Mouse (Mus musculus) splenic B cell, adult 2 months (primary cell): ENCODE measurements around the gene Slc35e3.
A peak's percentile ranks its signal among the peaks of the same experiment; 100 is the strongest.

Experiments used
- DNase-seq: peaks from one replicate; pipeline ENCODE4 v3.0.0-alpha.2; 2011; ENCODE audit warnings: low read depth, low spot score
- H3K27me3 ChIP-seq: 2 replicates; pipeline ENCODE4 v1.6.1; 2012; ENCODE audit warnings: mild to moderate bottlenecking, low read length, moderate library complexity, mixed read lengths; ENCODE audit not compliant: control insufficient read depth, poor library complexity, insufficient read depth, severe bottlenecking
- H3K36me3 ChIP-seq: 2 replicates; pipeline ENCODE4 v1.6.1; 2012; ENCODE audit warnings: mild to moderate bottlenecking, low read length, moderate library complexity, mixed read lengths; ENCODE audit not compliant: control insufficient read depth, poor library complexity, insufficient read depth, severe bottlenecking

The Slc35e3 gene

DNA sequence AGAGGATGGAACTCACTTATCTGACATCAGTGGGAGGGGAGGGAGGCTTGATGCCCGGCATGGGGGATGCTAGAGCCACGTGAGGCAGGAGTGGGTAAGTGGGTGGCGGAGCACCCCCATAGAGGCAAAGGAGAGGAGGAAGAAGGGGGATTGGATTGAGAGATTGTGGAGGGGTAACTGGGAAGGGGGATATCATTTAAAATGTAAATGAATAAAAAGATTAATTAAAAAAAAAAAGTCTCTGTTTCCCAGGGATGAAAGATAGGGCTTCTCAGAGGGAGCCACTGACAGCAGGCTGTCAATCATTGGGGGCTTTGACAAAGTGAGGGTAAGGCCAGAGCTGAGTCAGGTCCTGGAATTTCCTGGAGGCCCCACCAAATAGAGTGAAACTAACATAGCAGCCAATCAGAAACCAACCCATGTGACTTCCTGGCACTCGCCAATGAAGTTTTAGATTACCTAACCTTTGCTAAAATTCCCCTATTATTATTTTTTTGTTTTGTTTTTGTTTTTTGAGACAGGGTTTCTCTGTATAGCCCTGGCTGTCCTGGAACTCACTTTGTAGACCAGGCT is 31.2 kb downstream of the Slc35e3 start:
- Histone ChIP-seq H3K36me3 (no peaks in the 10 kb centered on the region), H3K27me3 (no peaks in the 10 kb centered on the region)
- DNase-seq: no peak

DNA sequence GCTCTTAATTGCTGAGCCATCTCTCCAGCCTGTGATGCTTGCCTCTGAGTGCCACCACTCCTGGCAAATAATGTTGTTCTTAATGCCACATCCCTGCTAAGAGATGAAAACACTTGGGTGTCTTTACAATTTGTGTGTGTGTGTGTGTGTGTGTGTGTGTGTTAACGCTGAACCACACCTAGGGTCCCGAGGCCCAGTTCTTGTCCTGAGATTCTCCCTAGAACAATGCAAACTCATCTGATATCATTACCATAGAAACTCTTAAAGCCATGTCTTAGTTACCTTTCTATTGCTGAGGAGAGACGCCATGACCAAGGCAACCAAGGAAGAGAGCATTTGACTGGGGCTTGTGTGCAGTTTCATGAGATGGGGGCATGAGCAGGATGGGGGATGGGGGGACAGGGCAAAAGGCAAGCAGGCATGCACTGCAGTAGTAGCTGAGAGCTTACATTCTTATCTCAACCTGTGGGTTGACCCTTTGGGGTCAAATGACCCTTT is 32.1 kb downstream of the Slc35e3 start:
- DNase-seq: no peak
- Histone ChIP-seq H3K36me3 (no peaks in the 10 kb centered on the region), H3K27me3 (no peaks in the 10 kb centered on the region)

DNA sequence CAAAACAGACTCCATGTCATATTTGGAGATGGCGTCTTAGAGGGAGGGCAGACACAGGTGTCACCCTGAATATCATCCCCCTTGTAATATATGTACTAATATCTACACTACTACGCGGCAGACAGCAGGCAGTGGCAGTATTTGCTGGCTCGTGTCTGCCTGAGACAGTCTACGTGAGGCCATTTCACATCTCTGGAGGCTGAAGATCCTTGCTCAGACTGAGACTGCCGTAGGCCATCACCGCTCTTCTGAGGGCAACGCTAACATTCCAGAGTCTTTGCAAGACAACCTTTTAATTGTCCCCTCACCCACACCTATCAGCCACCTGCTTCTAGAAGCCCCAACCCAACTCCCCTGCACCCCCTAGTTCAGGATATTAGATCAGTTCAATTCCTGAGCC is 32.7 kb downstream of the Slc35e3 start:
- no peak for DNase-seq
- H3K27me3 ChIP-seq: no peaks in the 10 kb centered on the region
- H3K36me3 ChIP-seq: no peaks in the 10 kb centered on the region

DNA sequence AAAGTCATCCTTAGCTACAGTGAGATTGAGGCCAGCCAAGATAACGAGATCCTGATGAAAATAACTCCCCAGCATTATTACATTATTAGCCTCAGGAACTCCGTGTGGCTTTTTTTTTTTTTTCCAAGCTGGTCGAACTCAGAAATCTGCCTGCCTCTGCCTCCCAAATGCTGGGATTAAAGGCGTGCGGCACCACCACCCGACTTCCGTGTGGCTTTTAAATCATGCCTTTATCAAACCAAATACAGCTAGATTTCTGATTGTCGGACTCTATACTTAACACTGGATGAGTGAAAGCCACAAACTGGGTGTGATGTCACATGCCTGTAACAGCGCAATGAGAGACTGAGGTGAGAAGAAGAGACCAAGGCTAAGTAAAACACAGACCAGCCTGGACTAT is 33.3 kb downstream of the Slc35e3 start:
- Histone ChIP-seq H3K36me3 (no peaks in the 10 kb centered on the region), H3K27me3 (no peaks in the 10 kb centered on the region)
- DNase-seq: no peak

DNA sequence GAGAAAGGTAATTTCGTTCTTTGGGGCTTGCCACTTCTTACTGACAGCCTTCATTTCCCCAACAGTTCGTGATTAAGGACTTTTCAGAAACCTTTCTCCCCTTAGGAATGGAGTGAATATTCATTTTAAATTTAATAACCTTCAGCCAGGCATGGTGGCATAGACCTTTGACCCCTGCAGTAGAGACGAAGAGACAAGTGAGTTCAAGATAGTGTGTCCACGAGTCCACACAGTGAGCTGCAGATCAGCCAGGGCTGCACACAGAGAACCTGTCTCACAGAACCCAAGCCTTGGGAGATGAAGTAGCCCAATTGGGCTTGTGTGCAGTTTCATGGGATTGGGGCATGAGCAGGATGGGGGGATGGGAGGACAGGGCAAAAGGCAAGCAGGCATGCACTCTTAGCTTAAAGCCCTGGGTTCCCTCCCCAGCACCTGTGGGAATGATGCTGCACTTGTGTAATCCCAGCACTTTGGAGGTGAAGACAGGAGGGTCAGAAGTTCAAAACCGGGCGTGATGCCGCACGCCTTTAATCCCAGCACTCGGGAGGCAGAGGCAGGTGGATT is 33.9 kb downstream of the Slc35e3 start:
- no peak for DNase-seq
- Histone ChIP-seq H3K36me3 (peaks cover under 1% of the 10 kb centered on the region; the same call in 1 of the 2 replicates), H3K27me3 (no peaks in the 10 kb centered on the region)

DNA sequence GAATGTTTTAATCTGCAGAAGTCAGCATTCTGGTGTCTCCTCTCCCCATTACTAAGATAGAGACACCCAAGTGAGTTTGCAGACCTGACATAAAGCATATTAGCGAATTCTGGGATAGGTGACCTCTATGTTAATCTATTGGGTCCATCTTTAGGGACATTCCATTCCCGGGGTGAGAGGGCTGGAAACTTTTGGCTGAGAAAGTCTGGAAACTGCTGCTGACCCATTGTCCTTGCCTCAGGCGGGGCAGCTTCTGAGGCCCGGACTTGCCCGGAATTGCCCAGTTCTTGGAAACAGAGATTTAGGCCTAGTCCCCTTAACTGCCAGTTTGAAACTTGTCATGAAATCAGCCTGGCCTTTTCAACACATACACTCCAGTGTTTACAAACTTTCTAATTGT is 34.8 kb downstream of the Slc35e3 start:
- DNase-seq: no peak
- H3K36me3 ChIP-seq: peaks cover 2% of the 10 kb centered on the region; the same call in 1 of the 2 replicates
- no peaks in the 10 kb centered on the region for H3K27me3 ChIP-seq

DNA sequence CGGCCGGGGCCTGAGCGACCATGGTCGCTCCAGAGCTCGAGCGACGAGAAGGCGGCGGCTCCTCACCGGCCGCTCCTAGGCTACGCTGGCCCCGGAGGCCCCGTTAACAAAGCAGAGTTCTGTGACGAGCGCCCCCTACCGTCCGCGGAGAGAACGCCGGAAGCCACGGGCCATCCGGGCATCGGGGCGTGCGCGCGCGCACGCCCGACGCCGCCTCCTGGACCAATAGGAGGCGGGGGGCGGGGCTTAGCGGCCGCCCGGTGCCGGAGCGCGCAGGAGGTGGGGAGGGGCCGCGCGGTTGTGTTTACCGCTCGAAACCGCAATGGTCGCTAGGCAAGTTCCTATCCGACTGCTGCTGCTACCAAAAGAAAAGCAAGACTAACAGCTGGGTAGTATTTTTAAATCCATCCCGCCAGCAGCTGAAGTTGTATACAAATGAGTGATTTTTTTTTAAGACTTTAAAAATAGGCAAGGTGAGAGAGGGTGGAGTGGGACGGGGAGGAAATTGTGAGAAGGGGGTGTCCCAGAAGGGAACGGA is 35.5 kb downstream of the Slc35e3 start, which contains the start of gene Mdm2:
Gene Mdm2 (minus strand): TSS at position 155 of the 538 bp plus-strand sequence.
- H3K27me3 ChIP-seq: no peaks in the 10 kb centered on the region
- peak; percentile 97 for DNase-seq
- peaks cover 2% of the 10 kb centered on the region; the same call in 1 of the 2 replicates for H3K36me3 ChIP-seq

DNA sequence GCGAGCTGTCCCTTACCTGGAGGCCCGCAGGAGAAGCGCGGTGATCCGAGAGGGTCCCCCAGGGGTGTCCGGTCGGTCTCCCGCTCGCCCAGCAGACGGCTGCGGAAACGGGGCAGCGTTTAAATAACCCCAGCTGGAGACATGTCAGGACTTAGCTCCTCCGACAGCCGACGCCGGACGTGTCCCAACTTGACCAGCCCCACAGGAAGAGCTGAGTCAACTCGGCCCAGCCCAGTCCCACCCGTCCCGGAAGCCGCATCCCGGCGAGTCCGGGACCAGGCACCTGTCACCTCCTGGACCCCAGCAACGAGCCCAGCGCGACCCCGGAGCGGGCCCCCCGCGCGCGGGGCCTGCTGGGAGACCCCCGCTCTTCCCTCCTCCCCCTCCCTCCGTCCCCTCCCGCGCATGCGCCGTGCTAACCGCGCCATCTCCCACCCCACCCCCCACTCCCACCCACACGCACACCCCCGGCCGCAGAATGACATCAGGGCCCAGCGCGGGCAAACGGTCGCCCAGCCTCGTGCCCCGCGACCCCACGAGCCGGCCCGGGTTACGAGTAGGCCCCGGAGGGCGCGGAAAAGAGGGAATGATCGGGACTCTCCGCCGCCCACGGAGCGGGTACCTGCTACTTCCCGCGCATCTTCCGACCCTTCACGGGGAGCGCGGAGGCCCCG is 36.1 kb downstream of the Slc35e3 start:
- peak; percentile 75 for DNase-seq
- Histone ChIP-seq H3K36me3 (peaks cover 2% of the 10 kb centered on the region; the same call in 1 of the 2 replicates), H3K27me3 (no peaks in the 10 kb centered on the region)

DNA sequence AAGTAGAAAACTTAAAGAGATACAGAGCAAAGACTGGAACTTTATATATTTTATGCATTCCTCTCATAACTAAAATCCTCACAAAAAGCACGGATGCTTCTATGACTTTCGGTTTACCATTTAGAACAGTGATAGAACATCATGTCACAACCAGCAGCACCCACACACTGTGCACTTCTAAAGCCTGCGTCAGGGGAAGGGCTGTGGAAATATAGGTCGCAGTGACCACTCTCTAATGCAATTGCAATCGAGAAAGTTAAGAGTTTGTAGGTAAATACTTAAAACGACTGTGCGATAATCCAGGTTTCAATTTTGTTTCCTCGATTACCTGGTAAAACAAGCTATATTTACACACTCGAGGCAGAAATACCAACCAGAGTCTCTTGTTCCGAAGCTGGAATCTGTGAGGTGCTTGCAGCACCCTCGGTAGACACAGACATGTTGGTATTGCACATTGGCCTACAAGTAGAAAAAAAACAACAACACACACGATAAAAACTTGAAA is 36.8 kb downstream of the Slc35e3 start:
- DNase-seq: no peak
- Histone ChIP-seq H3K27me3 (no peaks in the 10 kb centered on the region), H3K36me3 (peaks cover 2% of the 10 kb centered on the region; the same call in 1 of the 2 replicates)

DNA sequence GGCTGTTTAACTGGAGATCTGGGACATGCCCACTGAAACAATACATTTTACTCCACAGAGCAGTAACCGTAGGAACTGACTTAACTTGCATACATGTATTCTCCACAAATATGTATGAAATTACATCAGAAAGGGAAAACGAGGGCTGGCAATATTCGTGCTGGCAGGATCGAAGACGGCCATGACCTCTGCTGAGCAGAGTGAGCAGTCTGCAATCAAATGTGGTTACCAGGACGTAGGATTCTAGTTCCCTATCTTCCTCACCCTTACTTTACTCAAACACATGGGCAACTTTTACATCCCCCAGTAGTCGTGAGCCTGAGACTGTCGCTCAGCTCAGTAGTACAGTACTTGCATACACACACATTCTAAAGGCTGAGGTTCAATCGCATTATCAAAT is 37.3 kb downstream of the Slc35e3 start:
- Histone ChIP-seq H3K36me3 (peaks cover 4% of the 10 kb centered on the region), H3K27me3 (no peaks in the 10 kb centered on the region)
- DNase-seq: no peak

DNA sequence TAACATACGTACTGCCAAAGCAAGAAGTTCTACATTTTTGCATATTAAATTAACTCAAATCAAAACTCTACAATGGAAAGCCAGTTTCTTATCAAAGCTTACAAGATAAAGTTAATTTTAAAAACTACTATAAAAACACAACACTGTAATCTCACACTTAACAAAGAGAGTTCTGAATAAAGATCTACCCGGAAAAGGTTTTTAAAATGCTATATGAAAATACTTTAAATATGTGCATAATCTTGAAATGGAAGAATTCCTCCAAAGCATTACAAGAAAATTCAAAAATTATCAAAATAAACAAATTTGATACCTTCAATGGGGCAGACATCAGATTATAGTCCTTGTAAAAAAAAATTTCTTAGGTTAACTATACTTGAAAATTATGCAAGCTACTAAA is 37.8 kb downstream of the Slc35e3 start:
- Histone ChIP-seq H3K36me3 (peaks cover 6% of the 10 kb centered on the region), H3K27me3 (no peaks in the 10 kb centered on the region)
- no peak for DNase-seq

DNA sequence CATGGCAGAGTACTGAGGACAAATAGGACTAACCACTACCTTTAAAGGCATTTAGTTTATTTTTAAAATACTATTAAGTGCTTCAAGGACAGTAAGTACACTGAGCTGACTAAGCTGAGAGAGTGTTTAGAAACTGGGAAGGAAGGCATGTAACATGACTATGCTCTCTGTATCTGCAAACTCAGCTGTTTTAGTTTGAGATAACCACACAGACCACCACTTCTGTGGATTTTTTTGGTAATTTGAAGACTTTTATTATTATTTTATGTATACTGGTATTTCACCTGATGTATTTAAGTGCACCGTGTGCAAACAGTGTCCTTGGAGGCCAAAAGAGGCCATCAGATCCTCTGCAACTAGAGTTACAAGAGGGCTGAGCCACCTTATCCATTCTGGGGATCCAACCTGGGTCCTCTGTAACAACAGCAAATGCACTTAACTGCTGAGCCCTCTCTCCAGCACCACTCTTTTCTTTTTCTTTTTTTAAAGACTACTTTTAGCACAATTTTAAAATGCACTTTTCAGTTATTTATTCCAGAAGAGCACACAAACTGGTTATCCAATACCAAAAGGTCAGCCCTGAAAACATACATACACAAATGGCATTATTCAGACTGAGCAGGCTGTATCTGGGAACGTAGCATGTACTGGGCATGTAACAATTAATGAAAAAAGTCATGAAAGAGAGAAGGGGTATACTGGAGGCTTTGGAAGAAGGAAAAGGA is 38.9 kb downstream of the Slc35e3 start:
- no peaks in the 10 kb centered on the region for H3K27me3 ChIP-seq
- no peak for DNase-seq
- peaks cover 6% of the 10 kb centered on the region for H3K36me3 ChIP-seq

DNA sequence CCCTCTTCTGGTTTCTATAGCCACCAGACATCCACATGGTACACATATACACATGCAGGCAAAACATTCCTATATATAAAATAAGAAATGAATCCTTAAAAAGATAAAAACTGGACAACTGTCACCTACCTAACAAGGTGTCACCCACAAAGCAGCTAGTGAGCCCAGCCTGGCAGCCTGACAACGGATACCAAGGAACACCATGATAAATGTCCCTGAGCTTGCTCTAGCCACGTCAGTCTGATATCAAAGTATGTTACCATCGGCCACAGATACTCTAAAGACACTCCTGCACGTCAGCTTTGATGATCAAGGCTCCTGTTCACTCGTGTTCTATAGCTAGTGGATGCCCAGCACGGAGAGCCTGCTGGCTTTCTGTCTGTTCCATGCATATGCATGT is 39.7 kb downstream of the Slc35e3 start:
- no peaks in the 10 kb centered on the region for H3K27me3 ChIP-seq
- no peak for DNase-seq
- H3K36me3 ChIP-seq: peaks cover 9% of the 10 kb centered on the region

DNA sequence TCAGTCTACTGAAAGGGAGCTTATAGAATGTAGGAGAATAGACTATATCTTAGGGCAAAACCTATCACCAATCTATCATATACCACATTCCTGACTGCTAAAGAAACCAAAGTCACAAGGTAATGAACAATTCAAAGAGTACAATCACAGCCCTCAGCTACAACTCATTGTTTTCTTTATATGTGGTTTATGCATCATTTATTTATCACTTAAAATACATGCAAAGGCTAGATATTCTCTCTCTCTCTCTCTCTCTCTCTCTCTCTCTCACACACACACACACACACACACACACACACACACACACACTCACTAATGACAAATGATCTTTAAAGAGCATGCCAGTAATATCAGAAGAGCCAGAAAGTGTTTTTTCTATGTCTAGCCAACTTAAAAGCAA is 40.4 kb downstream of the Slc35e3 start:
- no peak for DNase-seq
- Histone ChIP-seq H3K27me3 (no peaks in the 10 kb centered on the region), H3K36me3 (peaks cover 9% of the 10 kb centered on the region)
